Mouse (Mus musculus): Measurements from ENCODE around the gene Lypd1.

The Lypd1 gene

DNA sequence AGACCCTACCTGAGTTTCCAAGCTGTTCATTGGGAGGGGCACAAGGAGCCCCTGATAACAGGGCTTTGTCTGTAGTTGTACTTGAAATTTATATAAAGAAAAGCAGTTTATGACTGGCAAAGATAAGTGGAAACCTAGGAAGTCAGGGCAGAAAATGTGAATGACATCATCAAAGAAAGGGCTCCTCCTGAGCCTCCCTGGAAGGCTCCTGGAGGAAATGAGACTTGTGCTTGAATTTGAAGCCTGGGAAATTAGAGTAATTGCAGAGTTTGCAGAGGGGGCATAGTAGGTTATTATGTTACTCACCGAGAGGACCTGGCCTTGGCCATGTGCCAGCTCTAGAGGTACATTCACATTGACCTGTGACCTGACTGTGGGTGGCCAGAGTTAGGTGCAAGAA is 75.4 kb downstream of the Lypd1 start:
- CTCF ChIA-PET, result no interaction called here
- POLR2A ChIA-PET, result interaction anchor here in 1 of 4 experiments (0.6 kb wide), 1 partner anchor 169 kb away, joined by 3 read pairs; no protein-coding TSS in a partner anchor

DNA sequence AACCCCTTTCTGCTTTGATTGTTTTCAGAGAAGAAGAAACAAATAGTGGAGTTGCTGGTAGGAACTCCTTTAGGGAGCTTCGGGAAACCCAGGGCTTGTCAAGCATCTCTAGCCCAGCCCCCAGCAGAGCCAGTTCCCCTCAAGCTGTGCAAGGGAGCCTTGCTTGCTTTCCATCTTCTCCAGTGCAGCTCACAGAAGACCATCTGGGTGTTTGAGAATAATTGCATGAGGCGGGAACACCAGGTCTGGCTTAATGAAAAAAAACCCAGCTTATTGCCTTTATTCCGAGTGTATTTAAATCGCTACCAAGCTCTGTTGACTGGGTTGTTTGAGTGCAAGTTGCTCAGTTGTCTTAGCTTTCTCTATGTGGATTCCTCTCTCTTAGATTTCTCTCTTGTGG is 89.3 kb downstream of the Lypd1 start:
- CTCF ChIA-PET, result interaction anchor here in 1 of 4 experiments (1.2 to 2.1 kb wide), 2 partner anchors 10 to 34 kb away, joined by 3 to 7 read pairs; no protein-coding TSS in a partner anchor
- POLR2A ChIA-PET, result interaction anchor here in 1 of 4 experiments (0.6 kb wide), 1 partner anchor 668 kb away, joined by 4 read pairs; no protein-coding TSS in a partner anchor

DNA sequence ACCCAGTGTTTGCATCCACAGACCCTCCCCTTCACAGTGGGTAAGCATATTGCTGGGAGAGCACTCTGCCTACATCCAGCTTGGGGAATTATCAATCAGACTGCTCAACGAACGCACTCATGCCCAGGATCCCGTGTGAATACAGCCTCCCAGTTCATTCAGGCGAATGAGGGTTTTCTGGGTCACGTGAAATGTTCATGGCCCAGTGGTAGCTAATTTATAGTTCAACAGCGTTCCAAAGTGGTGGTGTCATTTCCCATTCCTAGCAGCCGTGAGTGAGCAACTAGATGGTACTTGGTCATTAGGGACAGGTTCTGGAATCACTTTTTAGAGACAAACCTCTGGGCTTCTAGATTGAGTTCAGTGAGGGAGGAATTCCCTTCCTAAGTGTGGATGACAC is 91.8 kb downstream of the Lypd1 start:
- POLR2A ChIA-PET, result no interaction called here
- CTCF ChIA-PET, result no interaction called here

Measured in embryonic stem cell, embryonic (primary cell).